Mouse (Mus musculus): ENCODE measurements around the gene Kcnj15. TPM values are rescaled to one million over a fixed set of nuclear protein-coding genes. Genes with fewer than 3 reads are reported as not detected.

The Kcnj15 gene
- polyA plus RNA-seq, 1 experiment from 2014 or later = 0.05 TPM

GRCm38 (mm10) chr16:95261807-95262206 lies 4.4 kb downstream of the Kcnj15 start:
- Histone ChIP-seq H3K9me3 (replicated peaks; ENCODE audit: control insufficient read depth, low read length, poor library complexity, severe bottlenecking) (no peaks in the 10 kb centered on the region), H3K9ac (ENCODE audit: low read depth, low read length) (no peak overlapping the region), H3K27me3 (ENCODE audit: control insufficient read depth, insufficient read depth, low read depth, low read length) (no peaks in the 10 kb centered on the region), H3K4me2 (ENCODE audit: low read length) (no peak overlapping the region), H3K36me3 (ENCODE audit: control insufficient read depth, insufficient read depth, low read length) (no peaks in the 10 kb centered on the region), H3K4me1 (ENCODE audit: control insufficient read depth, insufficient read depth, low read length) (no peaks in the 10 kb centered on the region), H3K4me3 (ENCODE audit: low read depth, low read length) (no peak overlapping the region), H3K27ac (ENCODE audit: low read length) (no peak overlapping the region)
- 76% methylated on average over 4 of the region's 4 CpGs for WGBS
- no peak for ATAC-seq

- Histone ChIP-seq H3K4me1 (ENCODE audit: control insufficient read depth, insufficient read depth, low read length) (no peaks in the 10 kb centered on the region), H3K9me3 (replicated peaks; ENCODE audit: control insufficient read depth, low read length, poor library complexity, severe bottlenecking) (no peaks in the 10 kb centered on the region), H3K4me3 (ENCODE audit: low read depth, low read length) (no peak overlapping the region), H3K27me3 (ENCODE audit: control insufficient read depth, insufficient read depth, low read depth, low read length) (no peaks in the 10 kb centered on the region), H3K4me2 (ENCODE audit: low read length) (no peak overlapping the region), H3K27ac (ENCODE audit: low read length) (no peak overlapping the region), H3K9ac (ENCODE audit: low read depth, low read length) (no peak overlapping the region), H3K36me3 (ENCODE audit: control insufficient read depth, insufficient read depth, low read length) (no peaks in the 10 kb centered on the region)
- ATAC-seq = no peak
- 88% methylated on average over 15 of the region's 15 CpGs for WGBS
Measured at GRCm38 (mm10) chr16:95262706-95263363, 5.5 kb downstream of the Kcnj15 start.

- WGBS = 70% methylated on average over 5 of the region's 5 CpGs
- ATAC-seq = no peak
- H3K9ac ChIP-seq (ENCODE audit: low read depth, low read length) = no peak overlapping the region
- H3K4me1 ChIP-seq (ENCODE audit: control insufficient read depth, insufficient read depth, low read length) = no peaks in the 10 kb centered on the region
- H3K9me3 ChIP-seq (replicated peaks; ENCODE audit: control insufficient read depth, low read length, poor library complexity, severe bottlenecking) = no peaks in the 10 kb centered on the region
- H3K27me3 ChIP-seq (ENCODE audit: control insufficient read depth, insufficient read depth, low read depth, low read length) = no peaks in the 10 kb centered on the region
- H3K4me3 ChIP-seq (ENCODE audit: low read depth, low read length) = no peak overlapping the region
- H3K36me3 ChIP-seq (ENCODE audit: control insufficient read depth, insufficient read depth, low read length) = no peaks in the 10 kb centered on the region
- H3K27ac ChIP-seq (ENCODE audit: low read length) = no peak overlapping the region
- no peak overlapping the region for H3K4me2 ChIP-seq (ENCODE audit: low read length)
Measured at GRCm38 (mm10) chr16:95264324-95264723, 7.0 kb downstream of the Kcnj15 start.

- Histone ChIP-seq H3K4me1 (ENCODE audit: control insufficient read depth, insufficient read depth, low read length) (no peaks in the 10 kb centered on the region), H3K9ac (ENCODE audit: low read depth, low read length) (no peak overlapping the region), H3K27ac (ENCODE audit: low read length) (no peak overlapping the region), H3K36me3 (ENCODE audit: control insufficient read depth, insufficient read depth, low read length) (no peaks in the 10 kb centered on the region), H3K4me3 (ENCODE audit: low read depth, low read length) (no peak overlapping the region), H3K9me3 (replicated peaks; ENCODE audit: control insufficient read depth, low read length, poor library complexity, severe bottlenecking) (no peaks in the 10 kb centered on the region), H3K27me3 (ENCODE audit: control insufficient read depth, insufficient read depth, low read depth, low read length) (no peaks in the 10 kb centered on the region), H3K4me2 (ENCODE audit: low read length) (no peak overlapping the region)
- ATAC-seq = no peak
- WGBS = 67% methylated on average over 11 of the region's 11 CpGs
Measured at GRCm38 (mm10) chr16:95267481-95268183, 10.3 kb downstream of the Kcnj15 start.

GRCm38 (mm10) chr16:95269610-95270009 lies 12.3 kb downstream of the Kcnj15 start:
- H3K27me3 ChIP-seq (ENCODE audit: control insufficient read depth, insufficient read depth, low read depth, low read length) = no peaks in the 10 kb centered on the region
- H3K4me3 ChIP-seq (ENCODE audit: low read depth, low read length) = no peak overlapping the region
- H3K36me3 ChIP-seq (ENCODE audit: control insufficient read depth, insufficient read depth, low read length) = no peaks in the 10 kb centered on the region
- no peak overlapping the region for H3K27ac ChIP-seq (ENCODE audit: low read length)
- 81% methylated on average over 6 of the region's 6 CpGs for WGBS
- H3K9me3 ChIP-seq (replicated peaks; ENCODE audit: control insufficient read depth, low read length, poor library complexity, severe bottlenecking) = no peaks in the 10 kb centered on the region
- no peak overlapping the region for H3K4me2 ChIP-seq (ENCODE audit: low read length)
- ATAC-seq = no peak
- H3K4me1 ChIP-seq (ENCODE audit: control insufficient read depth, insufficient read depth, low read length) = no peaks in the 10 kb centered on the region
- H3K9ac ChIP-seq (ENCODE audit: low read depth, low read length) = no peak overlapping the region

- Histone ChIP-seq H3K9me3 (replicated peaks; ENCODE audit: control insufficient read depth, low read length, poor library complexity, severe bottlenecking) (no peaks in the 10 kb centered on the region), H3K36me3 (ENCODE audit: control insufficient read depth, insufficient read depth, low read length) (no peaks in the 10 kb centered on the region), H3K9ac (ENCODE audit: low read depth, low read length) (no peak overlapping the region), H3K4me3 (ENCODE audit: low read depth, low read length) (no peak overlapping the region), H3K27ac (ENCODE audit: low read length) (no peak overlapping the region), H3K4me2 (ENCODE audit: low read length) (no peak overlapping the region), H3K4me1 (ENCODE audit: control insufficient read depth, insufficient read depth, low read length) (no peaks in the 10 kb centered on the region), H3K27me3 (ENCODE audit: control insufficient read depth, insufficient read depth, low read depth, low read length) (no peaks in the 10 kb centered on the region)
- no peak for ATAC-seq
- 89% methylated on average over 2 of the region's 2 CpGs for WGBS
Measured at GRCm38 (mm10) chr16:95273101-95273500, 15.7 kb downstream of the Kcnj15 start.

GRCm38 (mm10) chr16:95275713-95276502 lies 18.6 kb downstream of the Kcnj15 start:
- H3K4me1 ChIP-seq (ENCODE audit: control insufficient read depth, insufficient read depth, low read length) = no peaks in the 10 kb centered on the region
- no peak overlapping the region for H3K9ac ChIP-seq (ENCODE audit: low read depth, low read length)
- H3K4me2 ChIP-seq (ENCODE audit: low read length) = no peak overlapping the region
- H3K27ac ChIP-seq (ENCODE audit: low read length) = no peak overlapping the region
- H3K27me3 ChIP-seq (ENCODE audit: control insufficient read depth, insufficient read depth, low read depth, low read length) = no peaks in the 10 kb centered on the region
- 86% methylated on average over 10 of the region's 10 CpGs for WGBS
- no peak for ATAC-seq
- no peak overlapping the region for H3K4me3 ChIP-seq (ENCODE audit: low read depth, low read length)
- H3K9me3 ChIP-seq (replicated peaks; ENCODE audit: control insufficient read depth, low read length, poor library complexity, severe bottlenecking) = no peaks in the 10 kb centered on the region
- H3K36me3 ChIP-seq (ENCODE audit: control insufficient read depth, insufficient read depth, low read length) = no peaks in the 10 kb centered on the region

- Histone ChIP-seq H3K4me2 (ENCODE audit: low read length) (no peak overlapping the region), H3K27me3 (ENCODE audit: control insufficient read depth, insufficient read depth, low read depth, low read length) (no peaks in the 10 kb centered on the region), H3K4me1 (ENCODE audit: control insufficient read depth, insufficient read depth, low read length) (no peaks in the 10 kb centered on the region), H3K4me3 (ENCODE audit: low read depth, low read length) (no peak overlapping the region), H3K36me3 (ENCODE audit: control insufficient read depth, insufficient read depth, low read length) (no peaks in the 10 kb centered on the region), H3K27ac (ENCODE audit: low read length) (no peak overlapping the region), H3K9ac (ENCODE audit: low read depth, low read length) (no peak overlapping the region), H3K9me3 (replicated peaks; ENCODE audit: control insufficient read depth, low read length, poor library complexity, severe bottlenecking) (no peaks in the 10 kb centered on the region)
- no peak for ATAC-seq
- 73% methylated on average over 3 of the region's 3 CpGs for WGBS
Measured at GRCm38 (mm10) chr16:95279015-95279414, 21.7 kb downstream of the Kcnj15 start.

GRCm38 (mm10) chr16:95280338-95280737 lies 23.0 kb downstream of the Kcnj15 start:
- WGBS = 94% methylated on average over 3 of the region's 3 CpGs
- Histone ChIP-seq H3K36me3 (ENCODE audit: control insufficient read depth, insufficient read depth, low read length) (no peaks in the 10 kb centered on the region), H3K27me3 (ENCODE audit: control insufficient read depth, insufficient read depth, low read depth, low read length) (no peaks in the 10 kb centered on the region), H3K9me3 (replicated peaks; ENCODE audit: control insufficient read depth, low read length, poor library complexity, severe bottlenecking) (no peaks in the 10 kb centered on the region), H3K4me1 (ENCODE audit: control insufficient read depth, insufficient read depth, low read length) (no peaks in the 10 kb centered on the region), H3K27ac (ENCODE audit: low read length) (no peak overlapping the region), H3K9ac (ENCODE audit: low read depth, low read length) (no peak overlapping the region), H3K4me3 (ENCODE audit: low read depth, low read length) (no peak overlapping the region), H3K4me2 (ENCODE audit: low read length) (no peak overlapping the region)
- no peak for ATAC-seq
